Mouse (Mus musculus) urinary bladder, adult 2 months (tissue): Measurements from ENCODE around the gene Hist1h2bb. TPM values are rescaled to one million over a fixed set of nuclear protein-coding genes. Genes with fewer than 3 reads are reported as not detected.

Source experiments
- DNase-seq: peaks from one replicate; pipeline ENCODE4 v3.0.0; 2022; ENCODE audit warnings: low spot score
- polyA plus RNA-seq: library from polyadenylated mRNA; depleted of rRNA; stranded (reverse); fragments of >200 nt; gene quantifications from 2 replicates; pipeline ENCODE4 v1.2.3, GENCODE M21; 2012

Gene Hist1h2bb
- polyA plus RNA-seq, 1 experiment: 0.43 TPM

GRCm38 (mm10) chr13:23728472-23729191 lies 17.9 kb upstream of the Hist1h2bb start:
- no peak for DNase-seq

GRCm38 (mm10) chr13:23729192-23729525 lies 17.4 kb upstream of the Hist1h2bb start:
- no peak for DNase-seq

- no peak for DNase-seq
Observed at GRCm38 (mm10) chr13:23729706-23730105, 16.8 kb upstream of the Hist1h2bb start.

GRCm38 (mm10) chr13:23730479-23730878 lies 16.1 kb upstream of the Hist1h2bb start:
- DNase-seq: no peak

- DNase-seq: no peak
Observed at GRCm38 (mm10) chr13:23732156-23732804, 14.3 kb upstream of the Hist1h2bb start.

- no peak for DNase-seq
Observed at GRCm38 (mm10) chr13:23737091-23737490, 9.4 kb upstream of the Hist1h2bb start.

- no peak for DNase-seq
Observed at GRCm38 (mm10) chr13:23738041-23738440, 8.5 kb upstream of the Hist1h2bb start.

- peak; percentile 94 for DNase-seq
Observed at GRCm38 (mm10) chr13:23738677-23739068, 7.9 kb upstream of the Hist1h2bb start, which contains the start of gene Hist1h1c. Gene Hist1h1c, plus strand, starts transcription at chr13:23738808.

GRCm38 (mm10) chr13:23739069-23739921 lies 7.2 kb upstream of the Hist1h2bb start:
- DNase-seq: peak; percentile 84

GRCm38 (mm10) chr13:23739922-23740252 lies 6.6 kb upstream of the Hist1h2bb start:
- DNase-seq: no peak

GRCm38 (mm10) chr13:23740256-23740840 lies 6.2 kb upstream of the Hist1h2bb start:
- no peak for DNase-seq

GRCm38 (mm10) chr13:23740910-23741309 lies 5.6 kb upstream of the Hist1h2bb start:
- DNase-seq: no peak

- no peak for DNase-seq
Observed at GRCm38 (mm10) chr13:23742007-23742406, 4.5 kb upstream of the Hist1h2bb start.

GRCm38 (mm10) chr13:23743215-23743614 lies 3.3 kb upstream of the Hist1h2bb start:
- no peak for DNase-seq

- no peak for DNase-seq
Observed at GRCm38 (mm10) chr13:23743963-23744362, 2.6 kb upstream of the Hist1h2bb start.

- no peak for DNase-seq
Observed at GRCm38 (mm10) chr13:23744421-23745380, 1.8 kb upstream of the Hist1h2bb start.

GRCm38 (mm10) chr13:23745381-23746161 lies 963 bp upstream of the Hist1h2bb start, which contains the start of gene Hist1h3c:
Gene Hist1h3c, minus strand, starts transcription at chr13:23745602.
- DNase-seq: peak; percentile 45

- no peak for DNase-seq
Observed at GRCm38 (mm10) chr13:23747081-23747891, 752 bp downstream of the Hist1h2bb start.

GRCm38 (mm10) chr13:23747892-23748288 lies 1.4 kb downstream of the Hist1h2bb start:
- no peak for DNase-seq
